Mouse (Mus musculus): ENCODE results near the gene Sync.

Sync gene

DNA sequence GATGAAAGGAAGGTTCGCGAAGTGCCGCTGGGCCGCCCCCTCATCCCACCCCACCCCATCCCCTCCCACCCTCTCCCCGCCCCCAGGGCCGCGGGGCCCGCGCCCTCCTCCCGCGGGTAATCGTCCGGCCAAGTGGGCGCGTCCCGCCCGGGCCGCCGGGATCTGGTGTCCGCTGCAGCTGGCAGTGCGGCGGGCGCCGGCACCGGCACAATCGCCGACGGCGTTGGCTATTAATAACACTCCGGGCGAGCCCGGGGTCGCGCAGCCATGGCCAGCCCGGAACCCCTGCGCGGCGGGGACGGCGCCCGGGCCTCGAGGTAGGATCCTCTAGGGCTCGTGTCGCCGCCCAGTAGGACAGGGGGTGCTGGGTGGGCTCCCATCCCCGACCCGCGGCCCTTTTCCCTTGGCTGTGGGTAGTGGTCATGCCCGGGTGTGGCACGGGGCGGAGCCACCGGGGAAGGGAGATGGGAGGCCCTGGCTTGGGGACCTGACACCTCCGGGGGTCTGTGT lies at the start of gene Sync:
TSS of gene Sync (plus strand) at position 146 of the 510 bp plus-strand sequence.
- 3% methylated on average over 51 of the region's 53 CpGs for WGBS

DNA sequence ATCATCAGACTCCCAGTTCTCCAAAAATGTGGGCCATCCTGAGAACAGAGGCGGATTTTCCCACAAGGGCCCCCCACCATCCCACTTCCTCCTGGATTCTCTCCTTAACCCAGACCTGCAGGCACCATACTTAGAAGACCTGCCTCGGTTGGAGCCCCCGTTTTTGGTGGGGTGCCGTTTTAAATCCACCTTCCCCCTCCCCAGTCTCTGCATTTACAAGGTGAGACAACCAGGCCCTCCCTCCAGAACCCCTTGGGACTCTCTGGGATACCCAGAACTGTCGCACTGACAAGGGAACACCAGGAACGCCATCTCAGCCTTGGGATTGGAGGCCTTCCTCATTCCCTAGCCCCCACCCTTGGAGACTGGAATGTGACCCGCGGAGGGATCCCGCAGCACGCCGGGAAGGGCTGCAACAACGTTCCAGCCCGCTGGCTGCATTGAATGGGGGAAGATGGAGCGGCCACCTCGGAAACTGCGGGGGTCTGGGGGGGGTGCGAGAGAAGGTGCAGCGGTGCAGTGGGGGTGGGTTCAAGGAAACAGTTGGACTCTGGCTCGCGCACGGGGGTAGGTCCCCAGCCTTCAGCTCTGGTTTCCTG lies 49.5 kb upstream of the Sync start:
- 23% methylated on average over 21 of the region's 21 CpGs for WGBS

DNA sequence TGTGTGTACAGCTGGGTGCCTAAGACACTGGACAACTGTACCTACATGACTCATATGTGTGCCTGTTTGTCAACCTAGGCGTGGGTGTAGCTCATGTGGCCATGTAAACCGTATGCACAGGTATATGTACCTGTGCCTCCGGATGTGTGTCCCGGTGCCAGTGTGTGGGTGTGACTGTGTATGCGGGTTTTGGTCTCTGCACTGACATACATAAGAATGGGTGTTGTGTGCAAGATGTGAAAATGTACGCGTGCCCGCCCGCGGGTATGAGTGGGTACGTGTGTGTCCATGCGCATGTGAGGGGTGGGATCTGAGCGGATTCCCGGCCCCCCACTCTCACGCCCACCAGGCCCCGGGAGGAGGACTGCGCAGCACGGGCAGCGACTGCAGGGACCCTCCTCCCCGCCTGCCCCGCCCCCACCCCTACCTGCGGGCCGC lies 48.8 kb upstream of the Sync start:
- WGBS = 4% methylated on average over 23 of the region's 23 CpGs

DNA sequence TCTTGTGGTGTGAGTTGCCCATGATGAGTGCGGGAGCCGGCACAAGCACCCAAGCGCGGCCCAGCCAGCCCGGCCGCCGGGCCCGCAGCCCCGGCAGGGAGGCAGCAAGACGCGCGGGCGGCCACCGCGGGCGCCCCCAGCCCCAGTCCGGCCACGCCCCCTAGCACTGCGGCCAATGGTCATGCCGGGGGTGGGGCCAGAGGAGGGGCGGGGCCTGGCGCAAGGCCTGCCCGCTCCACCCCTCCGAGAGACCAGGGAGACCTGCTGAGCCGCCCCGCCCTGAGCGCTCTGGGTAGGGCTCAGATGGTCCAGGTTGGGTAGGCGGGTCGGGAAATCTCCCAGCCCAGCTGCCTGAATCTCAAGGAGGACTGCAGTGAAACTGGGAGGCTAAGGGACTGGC lies 48.3 kb upstream of the Sync start:
- under 1% methylated on average over 29 of the region's 29 CpGs for WGBS

DNA sequence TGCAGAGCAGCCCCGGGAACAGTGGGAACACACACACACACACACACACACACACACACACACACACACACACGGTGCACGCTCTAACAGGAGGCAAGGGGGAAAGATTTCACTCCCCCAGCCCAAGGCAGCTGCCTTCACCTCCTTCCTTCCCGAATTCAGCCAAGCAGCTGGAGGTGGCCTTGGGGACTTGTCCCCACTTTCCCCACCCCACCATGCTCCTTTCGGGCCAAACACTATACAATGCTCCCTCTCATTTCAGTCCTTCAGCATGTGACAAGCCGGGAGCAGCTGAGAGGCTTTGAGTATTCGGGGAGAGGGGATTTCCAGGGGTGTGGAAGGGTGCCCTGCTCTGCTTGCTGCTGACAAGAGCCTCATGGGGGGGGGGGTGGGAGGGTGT lies 45.5 kb upstream of the Sync start:
- WGBS = 35% methylated on average over 7 of the region's 7 CpGs

DNA sequence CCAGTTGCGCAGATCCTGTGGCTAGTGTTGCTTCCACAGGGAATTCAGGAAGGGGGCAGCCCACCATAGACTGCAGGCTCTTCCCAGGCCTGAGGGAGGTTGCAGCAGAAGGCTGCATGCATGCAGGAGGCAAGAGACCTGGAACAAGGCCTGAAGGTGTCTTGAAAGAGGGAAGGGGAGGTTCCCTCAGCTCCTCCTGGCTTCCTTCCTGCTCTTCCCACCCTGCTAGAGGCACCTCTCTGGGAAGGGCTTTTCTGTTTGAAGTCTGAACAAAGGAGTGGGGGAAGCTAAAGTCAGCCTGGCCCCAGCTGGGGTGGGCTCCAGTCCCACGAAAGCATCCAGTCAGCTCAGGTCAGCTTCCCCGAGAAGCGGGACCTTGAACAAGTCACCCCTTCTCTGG lies 45.1 kb upstream of the Sync start:
- WGBS = 76% methylated on average over 4 of the region's 4 CpGs

DNA sequence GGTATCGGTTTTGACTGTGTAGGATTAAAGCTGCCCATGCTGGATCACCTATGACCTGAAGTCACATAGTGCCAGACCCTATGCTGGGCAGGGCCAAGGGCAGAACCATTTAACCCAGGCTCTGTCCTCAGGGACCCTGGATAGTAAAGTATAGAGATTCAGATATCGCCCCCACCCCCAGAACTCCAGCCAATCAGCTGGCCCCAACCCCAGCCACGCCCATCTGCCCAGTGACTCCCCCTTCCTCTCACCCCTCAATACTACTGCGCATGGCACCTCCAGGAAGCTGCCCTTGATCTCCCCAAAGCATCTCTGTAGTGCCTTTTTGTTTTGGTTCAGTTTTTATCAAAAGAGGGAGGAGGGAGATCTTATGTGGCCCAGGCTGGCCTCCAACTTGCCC lies 44.7 kb upstream of the Sync start:
- WGBS = 75% methylated on average over 4 of the region's 4 CpGs

DNA sequence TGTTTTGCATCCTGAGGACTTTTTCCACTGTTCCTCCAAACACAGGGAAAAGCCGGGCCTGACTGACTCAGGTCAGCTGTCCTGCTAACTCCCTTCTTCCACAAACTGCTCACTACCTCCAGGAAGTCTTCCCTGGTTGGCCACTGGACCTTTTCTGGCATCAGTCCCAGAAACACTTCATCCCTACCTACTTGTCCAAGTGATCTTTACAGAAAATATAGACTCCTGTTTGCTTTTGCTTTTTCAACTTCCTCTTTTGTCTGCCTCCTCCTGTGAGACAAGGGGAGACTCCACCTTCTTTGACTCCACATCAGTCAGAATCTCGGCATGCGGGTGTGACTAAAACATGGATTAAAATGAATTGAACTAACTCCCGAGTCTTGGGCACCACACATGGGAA lies 42.6 kb upstream of the Sync start:
- 58% methylated on average over 4 of the region's 4 CpGs for WGBS

DNA sequence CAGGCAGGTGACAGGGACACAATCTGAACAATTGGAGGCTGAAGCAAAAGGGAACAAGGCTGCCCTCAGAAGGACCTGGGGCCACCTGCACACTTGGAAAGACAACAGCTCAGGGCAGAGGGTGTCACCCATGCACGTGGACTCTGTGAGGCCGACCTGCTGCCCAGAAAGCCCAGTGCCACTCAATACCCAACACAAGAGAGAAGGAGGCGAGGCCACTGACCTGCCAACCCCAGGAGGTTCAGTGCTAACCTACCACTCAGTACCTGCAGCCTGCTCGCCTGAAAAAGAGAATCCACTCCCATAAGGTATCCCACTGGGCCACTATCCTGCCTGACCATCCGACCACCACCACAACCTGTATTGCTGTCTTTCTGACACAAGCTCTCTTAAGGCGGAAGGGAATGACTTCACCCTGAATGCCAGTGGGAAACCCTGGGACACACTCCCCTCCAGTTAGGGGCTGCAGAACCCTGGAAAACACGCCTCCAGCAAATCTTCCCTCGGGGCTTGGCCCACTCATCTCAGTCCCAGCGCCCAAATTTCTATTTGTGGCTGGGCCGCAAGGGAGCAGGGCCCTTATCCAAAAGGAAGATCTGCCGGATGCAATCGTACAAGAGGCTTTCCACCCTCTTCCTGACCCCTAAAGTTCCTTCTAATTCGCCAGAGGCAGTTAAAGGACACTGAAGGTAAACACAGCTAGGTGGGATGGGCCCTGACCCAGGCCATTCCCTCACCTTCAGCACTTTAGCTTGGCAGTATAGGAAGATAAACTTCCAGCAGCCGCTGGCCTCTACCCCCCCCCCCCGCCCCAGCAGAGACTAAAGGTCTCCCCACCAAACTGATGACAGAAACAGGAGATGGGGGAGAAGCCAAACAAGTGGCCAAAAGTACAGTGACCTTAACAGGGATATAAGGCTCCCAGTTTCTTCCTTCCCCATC lies 40.8 kb upstream of the Sync start:
- WGBS = 61% methylated on average over 15 of the region's 15 CpGs

DNA sequence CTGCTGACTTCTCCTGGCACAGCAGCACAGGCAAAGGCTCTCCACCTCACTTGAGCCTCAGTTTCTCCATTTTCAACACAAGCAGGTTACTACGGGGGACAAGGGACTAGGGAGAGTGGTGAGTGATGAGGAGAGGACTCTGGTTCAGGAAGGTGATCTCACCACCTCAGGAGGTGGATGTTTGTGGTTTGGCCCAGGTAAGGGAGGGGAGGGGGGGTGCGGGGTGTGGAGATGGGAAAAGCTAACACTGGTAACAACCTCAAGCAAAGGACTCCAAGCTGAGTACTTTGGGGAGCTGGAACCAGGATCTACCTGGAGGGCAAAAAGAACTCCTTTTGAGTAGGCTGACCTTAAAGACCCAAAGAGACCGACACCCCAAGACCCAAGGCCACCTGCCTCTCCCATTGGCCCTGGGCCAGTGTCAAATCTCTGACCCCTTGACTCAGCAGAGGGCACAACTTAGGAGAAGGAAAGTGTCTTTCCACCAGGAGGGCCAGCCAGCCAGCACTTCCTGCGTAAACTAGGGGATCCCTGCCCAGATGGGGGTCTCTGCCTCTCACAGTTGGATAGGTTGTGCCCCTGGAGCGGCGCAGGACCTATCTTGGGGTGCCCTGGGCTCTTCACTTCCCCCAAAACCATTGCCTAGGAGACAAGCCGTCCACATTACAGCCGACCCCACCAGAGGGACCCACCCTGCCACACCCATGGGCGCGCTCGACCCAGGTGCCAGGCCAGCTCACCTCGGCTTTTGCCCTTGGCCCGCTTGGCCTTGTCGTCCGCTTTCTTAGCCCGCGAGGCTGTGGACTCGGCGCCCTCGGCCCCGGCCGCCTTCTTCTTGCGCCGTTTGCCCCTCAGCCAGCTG lies 39.8 kb upstream of the Sync start:
- 18% methylated on average over 24 of the region's 24 CpGs for WGBS

DNA sequence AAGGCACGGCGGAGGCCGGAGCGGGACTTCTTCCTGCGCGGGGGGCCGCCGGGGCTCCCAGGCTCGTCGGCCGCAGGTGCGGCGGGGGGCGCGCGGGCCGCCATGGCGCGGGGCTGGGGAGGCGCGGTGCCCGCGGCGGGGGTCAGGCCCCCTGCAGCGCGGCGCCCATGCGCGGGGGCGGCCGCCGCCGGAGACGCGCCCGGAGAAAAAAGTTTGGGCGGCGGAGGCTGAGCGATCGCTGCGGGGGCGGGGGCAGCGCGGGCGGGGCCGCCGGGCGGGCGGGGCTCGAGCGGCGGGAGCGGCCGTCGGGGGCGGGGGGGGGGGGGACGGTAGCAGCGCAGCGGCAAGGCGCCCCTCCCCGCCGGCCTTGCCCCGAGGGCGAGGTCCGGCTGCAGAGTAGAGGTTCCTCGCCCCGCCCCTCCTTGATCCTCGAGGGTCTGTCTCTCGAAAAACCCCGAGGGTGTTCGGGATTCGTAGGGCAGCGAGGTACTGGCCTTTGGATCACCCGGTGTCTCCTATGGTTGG lies 39.1 kb upstream of the Sync start:
- WGBS = 2% methylated on average over 50 of the region's 74 CpGs

DNA sequence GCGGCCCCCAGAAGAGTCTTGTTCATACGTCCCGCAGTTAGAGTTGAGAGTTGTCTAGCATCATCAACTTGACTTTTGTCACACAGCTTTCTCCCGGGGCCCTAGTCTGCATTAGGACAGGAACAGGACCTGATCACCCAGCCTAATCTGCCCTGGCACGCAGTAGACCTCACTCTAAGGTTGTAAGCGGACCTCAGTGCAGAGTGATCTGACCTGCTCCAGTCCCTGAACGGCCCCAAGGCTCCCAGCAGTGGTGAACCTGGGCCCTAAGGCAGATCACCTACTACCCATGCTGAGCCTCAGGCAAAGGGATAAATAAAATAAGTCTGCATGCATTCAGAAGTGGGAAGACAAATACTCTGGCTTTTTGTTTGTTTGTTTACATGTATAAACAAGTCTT lies 38.1 kb upstream of the Sync start:
- 84% methylated on average over 7 of the region's 7 CpGs for WGBS

DNA sequence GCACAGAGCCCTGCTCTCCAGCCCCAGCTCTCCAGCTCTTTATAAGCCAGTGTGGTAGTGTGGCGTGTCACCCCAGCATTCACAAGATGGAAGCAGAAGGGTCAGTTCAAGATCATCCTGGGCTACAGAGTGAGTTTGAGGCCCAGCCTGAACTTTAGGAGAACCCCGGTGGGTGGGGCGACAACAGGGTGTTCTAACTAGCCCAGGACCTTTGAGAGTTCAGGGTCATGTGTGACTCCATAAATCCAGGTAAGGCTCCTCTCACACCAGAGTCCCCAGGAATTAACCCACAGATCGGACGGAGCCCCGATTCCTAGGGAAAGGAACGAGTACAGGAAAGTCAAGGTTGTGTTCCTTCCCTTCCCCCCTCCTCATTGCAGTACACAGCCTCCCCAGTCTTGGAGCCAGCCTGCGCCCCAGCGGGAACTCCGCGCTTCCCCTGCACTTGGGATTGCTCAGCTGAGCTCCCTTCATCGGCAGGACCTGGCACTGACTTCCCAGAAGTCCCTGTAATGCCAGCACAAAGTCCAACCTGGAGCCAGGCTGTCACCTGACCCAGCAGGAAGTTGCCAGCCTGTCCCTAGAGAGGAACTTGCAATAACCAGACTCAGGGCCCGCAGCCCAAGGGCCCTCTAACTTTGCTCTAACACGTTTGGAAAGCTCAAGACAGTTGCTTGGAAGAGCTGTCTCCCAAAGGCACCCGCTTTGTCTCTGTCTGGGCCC lies 36.5 kb upstream of the Sync start:
- WGBS = 64% methylated on average over 15 of the region's 15 CpGs

DNA sequence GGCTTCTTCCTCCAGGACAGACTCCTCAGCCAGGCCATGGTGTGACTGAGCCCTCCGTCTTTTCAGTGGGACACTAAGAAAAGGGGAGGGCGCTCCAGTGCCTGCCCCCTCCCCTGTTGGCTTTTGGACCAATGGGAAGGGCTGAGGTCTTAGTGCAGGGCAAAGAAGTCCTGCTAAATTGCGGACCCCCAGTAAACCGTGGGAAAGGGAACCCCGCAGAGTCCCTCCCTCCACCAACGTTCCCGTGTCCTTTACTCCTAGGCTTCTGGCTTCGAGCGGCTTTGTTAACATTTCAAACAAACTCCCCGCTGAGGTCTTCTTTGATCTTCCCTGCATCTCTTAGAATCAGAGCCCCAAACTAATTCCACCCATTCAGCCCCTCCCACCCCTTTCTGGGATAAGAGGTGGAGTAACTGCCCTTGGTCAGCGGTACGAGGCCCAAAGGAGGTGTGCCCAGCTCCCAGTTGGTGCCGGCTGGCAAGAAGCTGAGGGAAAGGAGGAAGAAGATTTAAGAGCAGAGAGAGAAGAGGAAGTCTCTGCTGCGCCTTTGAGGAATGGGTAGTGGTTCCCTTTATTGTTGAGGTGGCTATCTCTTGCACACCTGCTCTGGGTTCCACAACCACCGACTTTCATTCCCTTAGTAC lies 35.8 kb upstream of the Sync start:
- 48% methylated on average over 15 of the region's 15 CpGs for WGBS

DNA sequence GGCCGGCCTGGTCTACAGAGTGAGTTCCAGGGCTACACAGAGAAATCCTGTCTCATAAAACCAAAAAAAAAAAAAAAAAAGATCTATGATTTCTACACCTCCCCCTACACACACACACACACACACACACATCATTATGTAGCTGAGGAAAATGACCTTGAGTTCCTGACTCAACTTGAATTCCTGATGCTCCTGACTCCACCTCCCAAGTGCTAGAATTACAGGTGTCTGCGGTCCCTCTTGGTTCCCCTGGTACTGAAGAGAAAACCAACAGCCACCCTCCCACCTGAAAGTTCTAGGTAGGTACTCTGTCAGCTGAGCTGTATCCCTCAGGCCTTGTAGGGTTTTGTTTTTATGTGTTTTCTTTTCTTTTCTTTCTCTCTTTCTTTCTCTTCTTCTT lies 34.9 kb upstream of the Sync start:
- WGBS = 93% methylated on average over 2 of the region's 2 CpGs

DNA sequence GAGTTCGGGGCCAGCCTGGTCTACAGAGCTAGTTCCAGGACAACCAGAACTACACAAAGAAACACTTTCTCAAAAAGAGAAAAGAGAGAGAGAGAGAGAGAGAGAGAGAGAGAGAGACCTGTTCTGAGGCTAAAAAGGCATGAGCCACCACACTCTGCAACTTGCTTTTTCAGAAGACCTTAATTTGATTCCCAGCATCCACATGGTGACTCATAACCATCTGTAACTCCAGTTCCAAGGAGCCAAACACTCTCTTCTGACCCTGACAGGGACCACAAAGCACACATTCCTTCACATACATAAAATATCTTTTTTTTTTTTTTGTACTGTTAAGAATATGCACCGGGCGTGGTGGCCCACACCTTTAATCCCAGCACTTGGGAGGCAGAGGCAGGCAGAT lies 32.8 kb upstream of the Sync start:
- WGBS = 89% methylated on average over 3 of the region's 3 CpGs

DNA sequence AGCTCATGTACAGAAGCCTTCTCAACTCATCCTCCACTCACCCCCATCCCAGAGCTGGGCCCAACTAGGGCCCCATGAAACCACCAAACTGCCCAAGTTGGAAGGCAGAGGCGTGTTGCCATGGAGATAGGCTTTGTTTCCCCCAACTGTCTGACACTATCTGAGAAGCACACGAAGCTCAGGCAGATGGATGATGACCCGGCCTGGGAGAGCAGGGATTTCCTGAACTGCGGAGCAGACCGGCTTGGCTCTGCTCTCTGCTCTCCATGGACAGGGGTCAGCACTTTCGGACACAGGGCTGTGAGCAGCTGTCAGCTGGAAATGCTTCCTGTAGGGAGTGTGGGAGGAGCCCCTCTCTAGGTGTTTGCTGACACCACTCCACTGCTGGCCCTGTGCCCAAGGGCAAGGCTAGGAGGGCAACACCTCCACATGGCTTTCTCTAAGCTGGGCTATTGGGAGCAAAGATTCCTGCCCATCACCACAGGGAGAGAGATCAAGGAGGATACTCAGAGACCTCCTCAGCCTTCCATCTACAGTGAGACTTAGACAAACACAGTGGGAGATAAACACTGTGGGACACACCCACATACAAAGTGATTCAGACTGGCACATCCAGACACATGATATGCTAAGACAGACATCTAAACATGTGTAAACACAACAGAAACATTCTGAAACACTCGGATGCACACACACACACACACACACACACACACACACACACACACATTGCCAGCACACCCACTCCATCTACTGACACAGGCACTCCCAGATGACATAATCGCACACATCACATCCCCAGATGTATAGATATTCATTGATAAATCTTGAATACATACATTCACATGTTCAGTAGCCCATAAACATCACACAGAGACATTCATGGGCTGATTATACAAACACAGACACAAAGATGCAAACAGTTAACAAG lies 30.7 kb upstream of the Sync start:
- WGBS = 45% methylated on average over 8 of the region's 8 CpGs

DNA sequence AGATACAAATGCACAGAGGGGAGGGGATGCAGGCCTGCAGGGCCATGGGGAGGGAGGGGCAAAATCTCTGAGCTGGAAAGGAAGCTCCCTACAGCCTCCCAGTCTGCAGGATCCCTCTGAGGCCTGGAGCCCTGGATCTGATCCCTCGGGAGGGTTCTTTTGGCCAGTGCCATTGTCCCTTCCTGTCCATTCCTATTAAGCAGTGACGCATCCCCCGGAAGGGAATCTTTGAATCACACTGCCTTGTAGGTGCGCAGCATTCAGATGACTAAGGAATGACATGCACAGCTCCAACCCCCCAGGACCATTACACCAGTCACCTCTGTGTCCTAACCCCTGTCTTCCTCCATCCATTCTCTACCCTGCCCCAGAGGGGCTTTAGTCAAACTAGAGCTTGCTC lies 28.3 kb upstream of the Sync start:
- 77% methylated on average over 4 of the region's 4 CpGs for WGBS

DNA sequence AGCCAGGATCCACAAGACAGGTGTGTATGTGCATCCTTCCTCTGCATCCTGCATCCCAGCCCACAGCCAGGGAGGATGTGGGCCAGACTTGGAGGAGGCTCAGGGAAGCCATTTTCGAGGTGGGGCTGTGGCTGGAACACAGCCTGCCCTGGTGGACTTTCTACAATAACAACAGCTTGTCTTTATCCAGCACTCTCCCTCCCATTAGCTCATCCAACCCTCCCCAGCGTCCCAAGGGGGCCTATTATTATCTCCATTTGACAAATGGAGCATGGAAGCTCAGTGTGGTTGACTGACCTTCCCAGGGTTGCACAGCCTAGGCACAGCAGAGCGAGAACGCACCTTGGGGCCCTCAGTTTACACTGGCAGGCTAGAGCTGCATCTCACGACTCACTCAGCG lies 26.7 kb upstream of the Sync start:
- 50% methylated on average over 6 of the region's 6 CpGs for WGBS

DNA sequence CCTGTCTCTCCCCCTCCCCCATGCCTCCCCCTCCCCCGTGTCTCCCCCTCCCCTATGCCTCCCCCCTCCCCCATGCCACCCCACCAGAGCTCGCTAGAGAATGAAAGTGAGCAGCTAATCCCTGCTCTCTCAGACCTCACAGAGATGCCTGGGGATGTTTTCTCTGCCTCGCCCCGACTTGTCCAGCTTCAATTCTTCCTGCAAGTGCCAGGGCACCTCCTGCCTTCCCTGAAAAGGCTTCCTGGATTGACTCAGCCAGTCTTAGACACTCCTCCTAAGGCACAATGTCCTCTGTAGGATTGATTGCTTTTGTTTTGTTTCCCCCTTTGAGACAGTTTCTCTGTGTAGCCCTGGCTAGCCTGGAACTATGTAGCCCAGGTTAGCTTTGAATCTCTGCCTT lies 26.2 kb upstream of the Sync start, which contains the start of gene C77080:
TSS of gene C77080 (minus strand) at position 209 of the 400 bp plus-strand sequence.
- WGBS = 35% methylated on average over 3 of the region's 4 CpGs

Data from cerebral cortex, adult 2 months (tissue).